Mouse (Mus musculus): ENCODE measurements at regions not wholly inside any gene's neighbourhood (a gene's known extent, or its start where the extent isn't known, plus 50 kb on each side); places are given as distances from the start of the nearest gene placed in this dataset.

DNA sequence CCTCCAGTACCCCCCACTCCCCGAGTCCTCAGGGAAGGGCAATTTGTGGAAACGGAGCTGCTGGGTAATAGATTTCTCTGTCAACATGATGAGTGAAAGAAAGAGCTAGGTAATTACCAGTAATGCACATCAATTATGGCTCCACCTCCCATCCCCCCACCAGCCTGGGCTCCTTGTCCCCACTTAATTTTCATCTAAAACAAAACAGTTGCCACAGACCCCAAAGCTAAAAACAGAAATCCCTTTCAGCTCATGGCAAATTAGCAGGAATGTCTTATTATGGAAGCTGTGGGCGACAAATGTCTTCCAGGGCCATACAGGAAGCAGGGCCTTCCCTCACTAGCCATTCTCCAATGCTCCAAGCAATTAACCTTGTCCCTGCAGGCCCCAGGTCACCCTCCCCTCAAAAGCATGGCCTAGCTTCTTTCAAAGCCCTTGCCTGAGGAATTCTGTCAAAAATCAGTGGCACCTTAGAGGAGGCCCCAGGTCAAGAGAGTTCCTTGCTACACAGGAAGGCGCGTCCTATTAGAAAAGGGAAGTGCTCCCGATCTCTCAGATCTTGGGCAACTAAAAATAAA lies 125.0 kb upstream of the Mycn start:
- no peak overlapping the region for H3K4me3 ChIP-seq
- no peak overlapping the region for H3K27ac ChIP-seq (ENCODE audit: poor library complexity, severe bottlenecking)
- H3K36me3 ChIP-seq: no peaks in the 10 kb centered on the region
- no peak for ATAC-seq (ENCODE audit: insufficient number of reproducible peaks, low FRiP score)
- no peak overlapping the region for H3K4me2 ChIP-seq
- no peak overlapping the region for H3K9ac ChIP-seq
- H3K27me3 ChIP-seq (replicated peaks): no peaks in the 10 kb centered on the region
- 0 out of 2 replicates have a peak, but pooled peaks cover 4% of the 10 kb centered on the region for H3K4me1 ChIP-seq (replicated peaks)
- 56% methylated on average over 6 of the region's 6 CpGs for WGBS
- H3K9me3 ChIP-seq (replicated peaks): no peaks in the 10 kb centered on the region

DNA sequence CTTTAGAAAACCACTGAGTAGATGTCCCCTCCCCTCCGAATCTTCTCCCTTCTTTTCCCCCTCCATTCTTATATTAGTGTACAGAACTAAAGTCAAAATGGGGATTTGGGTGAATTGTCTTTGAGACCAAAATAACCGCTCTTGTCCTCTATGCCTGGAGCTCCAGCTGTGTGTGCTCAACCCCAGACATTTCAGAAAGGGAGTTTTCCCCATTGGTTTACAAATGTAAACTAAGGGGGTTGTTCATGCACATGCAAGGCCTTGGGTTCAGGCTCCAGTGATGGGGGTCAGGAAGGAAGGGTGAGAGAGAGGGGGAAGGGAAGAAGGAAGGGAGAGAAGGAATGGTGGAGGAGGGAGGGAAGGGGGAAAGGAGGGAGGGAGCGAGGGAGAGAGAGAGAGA lies 117.8 kb upstream of the Mycn start:
- ATAC-seq (ENCODE audit: insufficient number of reproducible peaks, low FRiP score): no peak
- Histone ChIP-seq H3K4me2 (no peak overlapping the region), H3K9me3 (replicated peaks) (peaks cover 3% of the 10 kb centered on the region; the same call in 1 of the 2 replicates), H3K9ac (no peak overlapping the region), H3K36me3 (no peaks in the 10 kb centered on the region), H3K4me3 (no peak overlapping the region), H3K27me3 (replicated peaks) (0 out of 2 replicates have a peak, but pooled peaks cover 6% of the 10 kb centered on the region), H3K27ac (ENCODE audit: poor library complexity, severe bottlenecking) (no peak overlapping the region), H3K4me1 (replicated peaks) (no peaks in the 10 kb centered on the region)
- 82% methylated on average over 2 of the region's 3 CpGs for WGBS

DNA sequence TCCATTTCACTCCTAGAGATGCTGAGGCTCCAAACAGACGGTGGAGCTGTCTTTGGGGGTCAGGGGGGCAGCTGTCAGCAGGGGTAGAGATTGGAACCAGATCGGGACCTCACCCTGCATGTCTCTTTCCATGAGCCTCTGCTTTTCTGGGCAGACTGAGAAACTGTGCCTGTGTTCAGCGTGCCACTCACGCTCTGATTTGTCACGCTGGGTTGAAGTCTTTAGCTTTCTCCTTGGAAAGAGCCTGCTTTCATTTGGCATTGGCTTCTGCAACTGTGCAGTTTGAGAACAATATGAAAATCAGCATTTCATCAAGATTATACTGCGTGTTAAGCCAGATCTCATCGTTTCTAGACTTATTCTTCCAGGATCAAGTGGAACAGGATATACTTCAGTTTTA lies 114.5 kb upstream of the Mycn start:
- no peak for ATAC-seq (ENCODE audit: insufficient number of reproducible peaks, low FRiP score)
- Histone ChIP-seq H3K4me1 (replicated peaks) (peaks cover 9% of the 10 kb centered on the region), H3K36me3 (no peaks in the 10 kb centered on the region), H3K9ac (no peak overlapping the region), H3K4me3 (no peak overlapping the region), H3K27me3 (replicated peaks) (0 out of 2 replicates have a peak, but pooled peaks cover 6% of the 10 kb centered on the region), H3K9me3 (replicated peaks) (no peaks in the 10 kb centered on the region), H3K4me2 (no peak overlapping the region), H3K27ac (ENCODE audit: poor library complexity, severe bottlenecking) (no peak overlapping the region)
- WGBS: 49% methylated on average over 7 of the region's 7 CpGs

DNA sequence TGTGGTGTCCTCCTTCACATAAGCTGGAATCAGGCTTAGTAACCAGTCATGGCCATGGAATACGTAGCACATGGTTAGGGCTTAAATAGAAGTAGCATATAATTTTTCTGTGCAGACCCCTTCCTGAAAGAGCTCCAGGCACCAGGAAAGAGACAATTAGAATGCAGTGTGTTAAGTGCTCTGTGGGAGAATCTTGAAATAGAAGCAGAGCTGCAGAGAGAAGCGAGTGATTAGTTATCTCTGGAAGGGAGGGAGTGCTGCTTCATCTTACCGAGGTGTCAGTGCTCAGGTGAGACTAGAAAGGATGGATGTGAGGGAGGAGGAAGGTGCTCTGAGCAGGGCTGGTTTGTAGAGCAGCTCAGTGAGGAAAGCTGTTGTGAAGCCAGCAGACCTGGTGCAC lies 112.9 kb upstream of the Mycn start:
- WGBS: 35% methylated on average over 3 of the region's 3 CpGs
- Histone ChIP-seq H3K4me3 (no peak overlapping the region), H3K4me1 (replicated peaks) (peaks cover 12% of the 10 kb centered on the region), H3K36me3 (no peaks in the 10 kb centered on the region), H3K27me3 (replicated peaks) (0 out of 2 replicates have a peak, but pooled peaks cover 6% of the 10 kb centered on the region), H3K27ac (ENCODE audit: poor library complexity, severe bottlenecking) (no peak overlapping the region), H3K4me2 (no peak overlapping the region), H3K9ac (no peak overlapping the region), H3K9me3 (replicated peaks) (no peaks in the 10 kb centered on the region)
- no peak for ATAC-seq (ENCODE audit: insufficient number of reproducible peaks, low FRiP score)

DNA sequence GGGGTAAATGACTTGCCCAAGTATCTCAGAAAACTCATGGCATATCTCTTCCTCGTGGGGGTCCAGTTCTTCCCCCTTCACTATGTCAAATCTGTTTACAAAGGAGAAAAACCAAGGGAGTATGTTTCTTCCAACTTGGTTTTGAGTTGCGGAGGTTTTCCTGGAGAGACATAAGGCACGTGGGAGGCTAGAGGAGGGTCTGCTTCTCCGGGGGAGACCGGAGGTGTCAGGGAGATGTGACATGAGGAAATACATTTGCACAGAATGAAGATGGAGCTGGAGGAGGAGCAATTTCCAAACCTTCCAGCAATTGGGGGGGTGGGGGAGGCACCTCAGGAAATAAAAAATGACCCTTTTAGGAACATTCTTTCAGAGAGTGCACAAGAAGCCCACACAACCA lies 112.0 kb upstream of the Mycn start:
- Histone ChIP-seq H3K36me3 (no peaks in the 10 kb centered on the region), H3K4me2 (no peak overlapping the region), H3K4me1 (replicated peaks) (peaks cover 16% of the 10 kb centered on the region), H3K27me3 (replicated peaks) (0 out of 2 replicates have a peak, but pooled peaks cover 6% of the 10 kb centered on the region), H3K4me3 (no peak overlapping the region), H3K9me3 (replicated peaks) (no peaks in the 10 kb centered on the region), H3K27ac (ENCODE audit: poor library complexity, severe bottlenecking) (no peak overlapping the region), H3K9ac (no peak overlapping the region)
- no peak for ATAC-seq (ENCODE audit: insufficient number of reproducible peaks, low FRiP score)
- WGBS: 47% methylated on average over 5 of the region's 5 CpGs

DNA sequence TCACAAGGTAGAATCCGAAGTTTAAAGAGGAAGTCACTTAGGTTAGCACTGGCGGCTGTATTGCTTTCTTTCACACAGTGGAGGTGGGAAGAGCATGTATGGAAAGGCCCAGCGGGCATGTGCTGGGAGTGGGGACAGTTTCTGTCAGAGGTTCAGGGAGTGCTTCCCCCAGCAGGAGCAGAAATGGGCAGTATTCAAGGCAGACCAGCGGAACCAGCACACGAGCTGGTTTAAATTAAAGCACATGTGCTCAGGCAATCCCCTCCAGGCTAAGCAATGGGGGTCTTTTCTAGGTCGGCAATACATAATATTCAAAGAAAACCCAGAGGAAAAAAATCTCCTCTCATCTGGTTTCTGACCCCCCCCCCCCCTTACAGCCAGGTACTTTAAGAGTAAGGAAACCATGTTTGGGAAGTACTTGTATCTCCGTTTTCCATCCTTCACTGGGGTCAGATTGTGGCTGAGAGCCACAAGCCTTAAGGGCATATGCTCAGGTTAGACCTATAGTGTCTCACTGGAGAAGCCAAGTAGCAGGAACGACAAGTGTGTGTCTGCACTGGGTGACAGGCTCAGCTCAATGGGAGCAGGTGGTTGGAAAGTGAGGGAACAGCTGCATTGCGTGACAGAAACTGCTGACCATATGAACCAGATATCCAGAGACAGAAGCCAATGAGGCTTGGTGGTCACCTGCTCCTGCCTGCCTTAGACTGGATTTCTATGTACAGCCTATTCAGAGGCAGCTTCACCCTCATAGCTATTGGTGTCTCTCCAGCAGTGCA lies 111.3 kb upstream of the Mycn start:
- WGBS: 64% methylated on average over 9 of the region's 9 CpGs

DNA sequence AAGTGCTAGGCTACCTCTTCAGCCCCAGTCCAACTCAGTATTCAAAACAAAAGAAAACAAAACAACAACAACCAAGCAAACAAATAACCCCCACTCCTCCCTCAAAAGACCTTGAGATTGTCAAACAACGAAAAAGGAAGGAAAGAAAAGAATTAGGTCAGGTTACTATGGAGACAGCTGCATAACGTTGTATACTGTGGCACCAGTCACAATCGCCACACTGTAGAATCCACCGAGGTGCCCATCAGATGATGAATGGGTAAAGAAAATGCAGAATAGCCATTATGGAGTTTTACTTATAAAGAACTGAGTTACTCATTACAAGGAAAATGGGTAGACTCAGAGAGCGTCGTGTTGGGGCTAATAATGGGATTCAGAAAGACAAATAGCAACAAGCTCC lies 110.5 kb upstream of the Mycn start:
- whole genome bisulfite sequencing: 79% methylated on average over 6 of the region's 6 CpGs
- Histone ChIP-seq H3K9me3 (replicated peaks) (no peaks in the 10 kb centered on the region), H3K9ac (no peak overlapping the region), H3K4me2 (no peak overlapping the region), H3K27ac (ENCODE audit: poor library complexity, severe bottlenecking) (no peak overlapping the region), H3K4me1 (replicated peaks) (peaks cover 21% of the 10 kb centered on the region), H3K27me3 (replicated peaks) (0 out of 2 replicates have a peak, but pooled peaks cover 6% of the 10 kb centered on the region), H3K4me3 (no peak overlapping the region), H3K36me3 (no peaks in the 10 kb centered on the region)
- ATAC-seq (ENCODE audit: insufficient number of reproducible peaks, low FRiP score): no peak

More for the DNA sequence above, 111.3 kb upstream of the Mycn start:
- Histone ChIP-seq H3K36me3 (no peaks in the 10 kb centered on the region), H3K4me2 (no peak overlapping the region), H3K4me3 (no peak overlapping the region), H3K9me3 (replicated peaks) (no peaks in the 10 kb centered on the region), H3K27me3 (replicated peaks) (0 out of 2 replicates have a peak, but pooled peaks cover 6% of the 10 kb centered on the region), H3K27ac (ENCODE audit: poor library complexity, severe bottlenecking) (no peak overlapping the region), H3K9ac (no peak overlapping the region), H3K4me1 (replicated peaks) (peaks cover 21% of the 10 kb centered on the region)
- ATAC-seq (ENCODE audit: insufficient number of reproducible peaks, low FRiP score): no peak

DNA sequence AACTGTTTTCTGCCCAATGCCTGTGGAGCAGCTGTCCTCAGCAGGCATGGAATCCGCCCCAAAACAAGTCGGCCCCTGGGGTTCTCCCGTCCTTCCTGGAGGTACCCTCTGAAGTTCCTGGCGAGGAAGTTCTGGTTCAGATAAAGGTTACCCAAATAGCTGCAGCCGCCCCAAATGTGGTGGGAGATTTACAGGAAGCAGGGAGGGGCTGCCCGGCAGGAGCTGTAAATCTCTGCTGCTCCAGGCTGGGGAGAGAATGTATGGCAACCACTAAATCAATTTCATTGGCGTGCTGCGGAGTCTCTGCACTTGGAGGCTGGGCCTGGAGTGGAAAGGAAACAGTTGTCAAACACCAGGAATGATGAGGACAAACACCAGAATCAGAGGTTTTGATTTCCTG lies 107.9 kb upstream of the Mycn start:
- H3K4me1 ChIP-seq (replicated peaks): peaks cover 21% of the 10 kb centered on the region
- no peak overlapping the region for H3K27ac ChIP-seq (ENCODE audit: poor library complexity, severe bottlenecking)

DNA sequence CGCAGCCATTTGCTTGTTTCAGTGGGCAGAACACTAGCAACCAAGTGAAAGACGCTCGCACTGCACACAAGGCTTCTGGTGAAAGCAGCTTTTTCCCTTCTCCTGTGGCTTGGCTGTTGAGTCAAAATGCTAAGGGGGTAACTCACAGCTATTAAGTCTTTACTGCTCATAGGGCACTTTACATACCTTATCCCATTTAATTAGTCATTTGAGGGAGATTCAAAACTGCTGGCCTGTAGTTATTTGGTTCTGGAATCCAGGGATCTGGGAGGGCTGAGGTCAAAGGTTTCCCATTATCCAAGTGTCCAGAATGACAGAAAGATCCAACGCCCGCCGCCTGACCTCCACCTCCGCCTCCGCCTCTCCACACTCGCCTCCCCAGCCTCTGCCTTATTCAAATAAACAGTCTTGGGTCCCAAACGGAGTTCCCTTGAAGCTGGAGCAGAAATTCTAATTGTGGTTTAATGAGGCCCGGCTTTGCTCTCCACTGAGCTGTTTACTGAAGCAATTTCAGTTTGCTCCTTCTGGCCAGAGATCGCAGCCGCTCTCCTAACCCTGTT lies 106.5 kb upstream of the Mycn start:
- Histone ChIP-seq H3K4me1 (replicated peaks) (peaks cover 13% of the 10 kb centered on the region), H3K36me3 (no peaks in the 10 kb centered on the region), H3K27ac (ENCODE audit: poor library complexity, severe bottlenecking) (no peak overlapping the region), H3K4me2 (no peak overlapping the region), H3K4me3 (no peak overlapping the region), H3K9ac (no peak overlapping the region), H3K27me3 (replicated peaks) (no peaks in the 10 kb centered on the region), H3K9me3 (replicated peaks) (no peaks in the 10 kb centered on the region)
- ATAC-seq (ENCODE audit: insufficient number of reproducible peaks, low FRiP score): no peak
- WGBS: 38% methylated on average over 13 of the region's 13 CpGs

More for the DNA sequence above, 107.9 kb upstream of the Mycn start:
- H3K27me3 ChIP-seq (replicated peaks): no peaks in the 10 kb centered on the region
- 0 out of 2 replicates have a peak overlapping the region, but pooled peaks have one; percentile 3 for H3K4me2 ChIP-seq
- WGBS: 26% methylated on average over 8 of the region's 8 CpGs
- no peaks in the 10 kb centered on the region for H3K9me3 ChIP-seq (replicated peaks)
- ATAC-seq (ENCODE audit: insufficient number of reproducible peaks, low FRiP score): no peak
- H3K36me3 ChIP-seq: no peaks in the 10 kb centered on the region
- no peak overlapping the region for H3K4me3 ChIP-seq
- H3K9ac ChIP-seq: no peak overlapping the region

DNA sequence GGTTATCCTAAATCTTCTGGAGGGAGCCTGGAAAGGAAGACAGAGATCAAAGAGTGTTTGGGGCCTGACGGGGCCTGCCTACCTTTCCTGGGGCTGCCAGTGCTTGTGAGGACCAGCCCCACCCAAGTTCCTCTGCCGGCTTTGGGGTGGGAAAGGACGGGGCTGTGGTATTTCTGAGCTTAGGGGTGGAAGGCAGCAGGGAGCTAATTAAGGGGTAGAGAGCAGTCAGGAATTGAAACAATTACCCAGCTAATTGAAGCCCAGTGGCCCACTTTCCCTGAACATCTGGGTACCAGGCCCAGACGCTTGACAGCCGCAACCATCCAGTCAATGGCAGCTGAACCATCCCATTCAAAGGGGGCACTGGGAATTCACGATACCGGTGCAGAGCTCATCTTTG lies 101.2 kb upstream of the Mycn start:
- ATAC-seq (ENCODE audit: insufficient number of reproducible peaks, low FRiP score): no peak
- Histone ChIP-seq H3K27me3 (replicated peaks) (no peaks in the 10 kb centered on the region), H3K27ac (ENCODE audit: poor library complexity, severe bottlenecking) (no peak overlapping the region), H3K4me1 (replicated peaks) (no peaks in the 10 kb centered on the region), H3K36me3 (no peaks in the 10 kb centered on the region), H3K4me3 (no peak overlapping the region), H3K9me3 (replicated peaks) (no peaks in the 10 kb centered on the region), H3K9ac (no peak overlapping the region), H3K4me2 (no peak overlapping the region)
- WGBS: 72% methylated on average over 7 of the region's 7 CpGs

DNA sequence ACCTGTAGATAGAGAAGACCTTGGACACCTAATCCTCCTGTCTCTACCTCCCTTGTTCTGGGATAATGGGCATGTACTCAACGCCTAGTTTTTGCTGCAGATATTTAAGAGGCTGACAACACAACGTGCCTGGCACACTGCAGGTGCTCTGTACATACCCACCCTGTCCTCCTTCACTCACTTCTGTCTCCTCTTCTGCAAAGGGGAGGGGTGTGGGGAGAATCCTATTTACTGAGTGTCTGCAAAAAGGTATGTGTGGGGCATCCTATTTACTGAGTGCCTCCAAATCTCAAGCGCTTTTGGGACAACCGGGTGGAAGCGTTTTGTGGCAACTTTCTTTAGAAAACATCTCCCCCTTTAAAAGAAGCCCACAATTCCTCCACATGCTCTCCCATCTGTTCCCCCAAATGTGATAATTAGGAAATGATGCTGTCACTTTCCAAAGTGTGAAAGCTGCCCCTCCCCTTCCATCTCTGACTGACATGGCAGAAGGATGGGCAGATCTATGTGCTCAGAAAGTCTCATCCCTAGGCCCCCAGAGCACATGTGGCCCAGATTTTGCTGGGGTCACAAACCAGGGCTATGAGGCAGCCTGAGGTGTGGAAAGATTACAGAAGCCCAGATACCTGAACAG lies 93.5 kb upstream of the Mycn start:
- H3K4me1 ChIP-seq (replicated peaks): no peaks in the 10 kb centered on the region
- H3K4me3 ChIP-seq: no peak overlapping the region
- H3K9me3 ChIP-seq (replicated peaks): no peaks in the 10 kb centered on the region
- no peak overlapping the region for H3K27ac ChIP-seq (ENCODE audit: poor library complexity, severe bottlenecking)
- H3K4me2 ChIP-seq: no peak overlapping the region
- no peak overlapping the region for H3K9ac ChIP-seq
- H3K36me3 ChIP-seq: no peaks in the 10 kb centered on the region
- WGBS: 69% methylated on average over 5 of the region's 5 CpGs
- H3K27me3 ChIP-seq (replicated peaks): no peaks in the 10 kb centered on the region
- no peak for ATAC-seq (ENCODE audit: insufficient number of reproducible peaks, low FRiP score)
